Mouse (Mus musculus) lung, postnatal 4 days (tissue): ENCODE measurements around the gene Paqr3.

Source experiments
- DNase-seq, 2 experiments: peaks; one replicate each; pipeline ENCODE4 v3.0.0; 2021

The Paqr3 gene

DNA sequence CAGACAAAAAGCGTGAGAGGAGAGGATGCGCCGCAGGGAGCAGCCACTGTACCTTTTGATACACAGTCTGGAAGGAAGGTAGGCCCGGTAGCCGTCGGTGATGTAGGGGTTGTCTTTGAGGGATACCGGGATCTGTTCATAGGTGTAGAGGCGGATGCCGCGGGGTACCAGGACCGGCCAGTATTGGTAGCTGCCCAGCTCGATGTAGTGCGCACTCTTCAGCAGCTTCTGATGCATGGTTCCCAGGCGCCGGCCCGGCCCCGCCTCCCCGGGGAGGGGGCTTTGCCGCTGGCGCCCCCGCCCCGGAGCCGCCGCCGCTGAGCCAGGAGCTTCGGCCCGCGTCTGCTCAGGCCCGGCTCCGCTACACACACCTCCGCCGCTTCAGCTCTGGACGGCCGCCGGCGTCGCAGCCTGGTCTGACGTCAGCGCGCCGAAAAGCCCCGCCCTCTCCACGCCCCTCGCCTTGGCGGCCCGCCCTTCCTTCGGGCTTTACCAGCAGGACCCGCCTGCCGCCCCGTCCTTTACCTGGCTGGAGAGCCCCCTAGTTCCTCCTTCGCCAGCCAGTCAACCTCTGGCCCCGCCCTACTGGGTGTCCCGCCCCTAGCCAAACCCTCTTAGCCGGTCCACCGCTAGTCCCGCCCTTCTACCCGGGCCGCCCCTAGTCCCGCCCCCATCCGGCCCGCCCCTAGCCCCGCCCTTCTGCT, at the start of gene Paqr3:
TSS of gene Paqr3 (minus strand) at position 390 of the 704 bp plus-strand sequence.
- peak; percentile 98 for DNase-seq

DNA sequence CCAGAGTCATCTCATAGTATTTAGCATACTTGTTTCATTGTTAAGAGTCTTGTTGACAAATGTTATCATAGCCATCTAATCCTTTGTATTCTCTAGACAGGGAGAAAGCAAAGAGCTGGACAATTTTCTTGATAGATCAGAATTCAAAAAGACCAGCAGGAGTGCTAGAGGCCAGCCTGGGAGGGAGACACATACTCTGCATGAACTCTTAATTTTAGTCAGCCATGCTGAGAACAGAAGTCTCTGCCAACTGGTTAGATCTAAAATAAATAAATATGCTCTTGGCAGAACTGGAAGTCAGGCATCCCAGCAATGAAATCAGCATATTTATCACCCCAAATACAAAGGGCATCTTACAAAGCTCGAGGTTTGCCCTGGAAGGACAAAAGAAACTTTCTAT, 43.3 kb upstream of the Paqr3 start:
- DNase-seq: no peak

DNA sequence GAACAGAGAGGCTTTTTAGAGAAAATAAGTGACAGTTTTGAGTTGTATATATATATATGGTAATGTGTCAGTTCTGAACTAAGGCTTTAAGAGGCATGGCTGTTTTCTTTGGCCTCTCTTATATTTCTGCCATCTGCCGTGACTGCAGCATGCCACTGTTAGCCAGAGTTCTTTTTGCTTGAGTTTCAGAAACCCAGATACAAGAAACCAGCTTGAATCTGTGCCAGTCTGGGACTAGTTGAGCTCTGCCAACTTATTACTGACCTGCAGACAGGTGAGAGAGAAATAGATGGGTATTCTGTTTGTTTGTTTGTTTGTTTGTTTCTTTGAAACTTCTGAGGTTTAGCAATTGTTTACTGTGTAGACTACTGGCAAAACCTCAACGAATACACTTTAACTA, 23.9 kb upstream of the Paqr3 start:
- no peak for DNase-seq

DNA sequence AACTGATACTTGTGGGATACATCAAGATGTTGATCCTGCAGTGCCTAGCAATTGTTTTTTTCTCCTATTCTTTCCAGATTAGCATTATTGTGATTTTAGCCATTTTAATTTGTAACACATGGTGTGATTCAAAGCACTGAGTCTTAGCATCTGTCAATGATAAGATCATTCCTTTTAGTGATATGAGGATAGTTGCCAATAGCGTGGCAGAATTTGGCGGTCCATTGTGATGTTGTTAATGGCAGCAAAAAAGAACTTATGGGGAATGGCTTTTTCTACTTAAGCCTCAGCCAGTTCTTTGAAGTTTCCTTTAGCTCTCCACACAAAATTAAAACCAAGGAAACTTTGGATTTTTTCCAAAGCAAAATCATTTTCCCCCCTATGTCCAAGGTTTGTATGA, 18.2 kb upstream of the Paqr3 start:
- no peak for DNase-seq

DNA sequence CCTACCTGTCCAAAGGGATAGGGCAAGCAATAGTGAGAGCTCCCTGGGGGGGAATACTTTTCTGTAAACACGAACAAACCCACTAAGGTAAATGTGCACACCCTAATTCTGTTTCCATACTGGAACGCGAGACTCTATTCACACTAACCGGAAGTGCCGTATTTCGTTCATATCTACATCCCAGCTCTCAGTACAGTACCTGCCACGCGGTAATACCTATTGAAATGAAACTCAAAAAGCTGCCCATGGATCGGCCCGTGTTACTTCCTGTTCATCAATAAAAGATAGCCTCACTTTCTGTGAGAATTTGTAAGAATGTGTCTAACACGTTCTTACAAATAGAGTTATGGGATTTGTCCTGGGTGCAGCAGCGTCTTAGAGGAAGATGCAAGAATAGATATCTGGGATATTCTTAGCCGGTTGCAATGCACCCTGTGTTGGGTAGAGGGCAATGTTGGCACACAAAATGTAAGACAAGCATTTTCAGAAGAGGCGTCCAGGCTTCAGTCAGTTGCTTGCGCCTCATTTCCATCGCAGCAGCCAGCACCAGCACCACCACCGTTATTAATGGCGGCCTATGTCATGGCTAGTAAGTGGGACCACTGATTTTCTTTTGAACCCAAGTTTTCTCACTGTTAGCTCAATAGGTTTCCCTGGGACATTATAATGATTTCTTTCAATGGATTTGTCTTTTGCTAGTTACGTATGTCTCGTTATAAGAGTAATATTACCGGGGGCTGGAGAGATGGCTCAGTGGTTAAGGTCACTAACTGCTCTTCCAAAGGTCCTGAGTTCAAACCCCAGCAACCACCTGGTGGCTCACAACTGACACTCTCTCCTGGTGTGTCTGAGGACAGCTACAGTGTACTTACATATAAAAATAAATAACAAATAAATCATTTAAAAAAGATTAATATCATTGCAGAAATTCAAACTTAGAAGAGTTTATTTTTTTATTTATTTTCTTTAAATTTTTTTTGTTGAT, 17.1 kb upstream of the Paqr3 start:
- peak; percentile 36 to 61 for DNase-seq

DNA sequence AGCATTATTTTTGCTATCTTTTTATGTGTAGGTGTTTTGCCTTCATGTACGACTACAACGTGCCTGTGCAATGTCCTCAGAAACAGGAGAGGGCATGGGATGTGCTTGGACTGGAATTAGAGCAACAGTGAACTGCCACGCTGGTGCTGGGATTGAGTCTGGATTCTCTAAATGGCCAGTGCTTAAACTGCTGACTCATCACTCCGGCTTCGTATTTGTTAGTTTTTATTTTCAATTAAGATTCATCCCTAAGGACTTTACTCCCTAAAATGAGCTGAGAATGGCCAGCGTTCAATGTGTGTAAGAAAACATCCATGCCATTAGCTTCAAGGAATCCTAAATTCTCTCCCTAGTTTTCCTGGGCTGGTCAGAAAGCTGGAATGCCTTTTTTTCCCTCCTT, 15.9 kb upstream of the Paqr3 start:
- DNase-seq: no peak

DNA sequence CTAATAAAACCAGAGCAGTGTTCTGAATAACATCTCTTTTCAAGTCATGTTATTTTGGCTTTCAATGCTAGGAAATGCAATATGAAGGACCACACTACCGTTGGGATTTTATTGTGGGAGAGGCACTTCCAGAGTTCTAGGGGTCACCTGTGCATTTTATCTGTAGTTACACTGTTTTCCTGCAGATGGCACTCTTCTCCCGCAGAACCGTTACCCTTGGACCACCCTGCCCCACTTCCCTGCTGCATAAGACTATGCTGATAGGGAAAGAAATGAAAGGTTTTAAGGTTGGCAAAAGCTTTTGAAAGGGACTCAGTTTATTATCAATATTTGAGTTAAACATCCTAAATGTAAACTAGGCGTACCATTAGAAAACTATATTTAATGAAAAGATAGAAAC, 14.6 kb upstream of the Paqr3 start:
- DNase-seq: peak in 1 of 2 experiments; percentile 59

DNA sequence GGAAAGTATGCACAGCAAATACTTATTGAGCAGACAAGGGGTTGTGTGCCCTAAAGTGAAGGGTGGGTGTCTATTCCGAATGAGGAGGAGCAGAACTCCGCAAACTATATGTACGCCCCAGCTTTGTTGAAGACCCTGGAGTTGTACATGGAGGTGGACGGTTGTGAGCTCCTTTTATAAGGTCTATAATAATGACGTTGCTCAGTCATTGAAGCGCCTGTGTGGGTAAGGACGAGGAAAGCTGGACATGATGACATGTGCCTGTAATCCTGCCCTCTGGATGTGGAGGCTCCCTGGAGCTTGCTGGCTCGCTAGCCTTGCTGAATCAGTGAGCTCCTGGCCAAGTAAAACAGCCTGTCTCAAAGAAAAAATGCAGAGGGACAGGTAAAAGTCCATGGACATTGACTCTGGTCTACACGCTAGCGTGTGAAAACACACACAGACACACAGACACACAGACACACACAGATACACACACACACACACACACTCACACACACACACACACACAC, 14.1 kb upstream of the Paqr3 start:
- no peak for DNase-seq

DNA sequence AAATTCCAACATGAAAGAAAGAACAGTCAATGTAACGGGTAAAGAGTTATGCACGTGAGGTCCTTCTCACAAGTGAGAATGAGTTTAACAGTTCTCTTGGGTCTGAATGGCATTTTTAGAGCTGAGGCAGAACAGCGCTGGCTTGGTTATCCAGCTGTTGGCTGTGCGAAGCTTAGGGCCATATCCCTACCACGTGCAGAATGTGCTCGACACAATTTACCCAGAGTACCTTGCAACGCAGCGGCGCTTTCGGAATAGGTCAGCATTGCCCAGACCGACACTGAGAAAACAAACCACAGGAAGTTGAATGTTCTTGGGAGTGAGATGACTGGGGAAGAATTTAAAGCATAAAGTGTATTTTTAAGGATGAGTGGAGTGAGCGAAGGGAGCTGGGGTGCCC, 13.6 kb upstream of the Paqr3 start:
- DNase-seq: no peak

DNA sequence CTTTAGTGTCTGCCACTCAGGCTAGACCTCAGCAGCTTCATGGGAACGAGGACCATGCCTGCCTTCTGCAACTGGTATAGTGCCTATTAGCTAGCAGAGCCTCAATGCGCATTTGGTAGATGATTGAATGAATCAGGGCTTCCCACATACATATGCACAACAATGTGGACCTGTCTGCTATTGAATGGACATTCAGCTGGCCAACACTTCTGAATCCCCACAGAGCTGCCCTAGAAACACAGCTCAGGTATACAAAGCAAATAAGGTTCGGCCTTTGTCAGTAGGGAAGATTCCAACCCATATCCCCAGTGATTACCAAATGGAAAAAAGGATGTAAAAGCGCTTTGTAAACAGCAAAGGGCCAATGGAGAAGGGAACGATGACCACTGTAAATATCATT, 699 bp downstream of the Paqr3 start:
- no peak for DNase-seq

DNA sequence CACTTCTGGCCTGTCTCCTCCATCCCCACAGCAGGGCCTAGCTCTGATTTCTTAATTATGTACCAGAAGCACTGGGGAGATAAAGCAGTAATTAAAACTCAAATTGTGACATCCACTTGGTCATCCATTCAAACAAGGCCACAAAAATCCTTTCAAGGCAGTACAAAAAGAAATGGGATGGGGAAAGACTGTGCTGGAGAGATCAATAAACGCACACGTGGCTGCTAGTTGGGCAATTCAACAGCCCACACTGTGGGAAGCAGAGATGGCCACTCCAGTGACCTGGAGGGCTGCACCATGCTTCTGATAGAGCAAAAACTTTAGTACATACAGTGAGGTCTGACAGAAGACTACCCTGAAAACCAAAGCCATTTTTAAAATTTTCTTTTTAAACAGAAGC, 1.3 kb downstream of the Paqr3 start:
- no peak for DNase-seq

DNA sequence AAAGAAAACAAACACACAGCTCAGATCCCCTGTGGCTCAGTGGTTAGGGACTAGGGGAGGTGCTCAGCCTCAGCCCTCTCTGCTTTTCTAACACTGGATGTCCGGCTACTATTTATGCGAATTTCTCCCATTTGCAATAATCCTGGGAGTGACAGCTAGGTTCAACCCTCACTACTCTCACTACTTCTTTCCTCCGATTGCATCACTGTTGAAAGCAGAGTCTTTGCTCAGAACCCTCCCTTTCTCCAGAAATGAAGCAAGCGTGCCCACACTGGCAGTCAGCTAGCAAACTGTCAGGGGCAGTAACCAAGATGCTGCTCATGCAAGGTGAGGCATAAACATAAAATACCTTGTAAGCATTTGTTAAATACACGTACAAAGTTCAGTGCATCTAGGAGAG, 3.1 kb downstream of the Paqr3 start:
- no peak for DNase-seq

DNA sequence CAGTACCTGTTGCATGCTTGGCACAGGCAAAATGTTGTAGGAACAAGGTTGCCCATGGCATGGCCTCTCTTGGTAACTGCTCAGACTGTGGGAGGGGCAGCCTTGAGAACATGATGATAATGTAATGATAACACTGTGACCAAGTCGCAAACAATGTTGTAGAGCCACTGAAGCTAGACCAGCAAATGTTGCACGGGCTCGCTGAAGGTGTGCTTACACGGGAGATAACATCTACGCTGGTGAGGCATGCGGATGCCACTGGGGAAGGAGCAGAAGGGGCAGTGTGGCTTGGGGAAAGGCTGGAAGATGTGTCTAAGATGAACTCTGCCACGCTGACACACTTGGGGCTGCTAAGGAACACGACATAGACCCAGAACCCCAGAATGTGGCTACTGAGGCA, 11.4 kb downstream of the Paqr3 start:
- no peak for DNase-seq

DNA sequence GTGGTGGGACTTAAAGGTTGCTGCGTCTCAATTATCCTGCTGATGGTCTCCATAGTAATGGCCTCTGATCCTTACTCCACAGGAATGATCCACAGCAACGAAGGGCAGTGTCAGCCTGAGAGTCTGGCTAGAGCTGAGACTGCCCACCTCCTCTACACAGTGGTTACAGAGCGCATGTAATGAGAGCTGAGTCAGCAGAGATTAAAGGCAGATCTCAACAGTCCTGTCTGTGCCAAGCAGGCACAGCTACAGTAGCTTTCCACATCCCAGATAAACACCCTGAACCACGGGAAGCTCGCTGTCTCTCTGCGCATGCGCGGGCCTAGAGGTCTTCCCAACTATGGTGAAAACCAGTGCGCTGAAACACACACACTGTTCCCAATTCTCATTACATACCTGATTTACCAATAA, 13.8 kb downstream of the Paqr3 start:
- DNase-seq: no peak

DNA sequence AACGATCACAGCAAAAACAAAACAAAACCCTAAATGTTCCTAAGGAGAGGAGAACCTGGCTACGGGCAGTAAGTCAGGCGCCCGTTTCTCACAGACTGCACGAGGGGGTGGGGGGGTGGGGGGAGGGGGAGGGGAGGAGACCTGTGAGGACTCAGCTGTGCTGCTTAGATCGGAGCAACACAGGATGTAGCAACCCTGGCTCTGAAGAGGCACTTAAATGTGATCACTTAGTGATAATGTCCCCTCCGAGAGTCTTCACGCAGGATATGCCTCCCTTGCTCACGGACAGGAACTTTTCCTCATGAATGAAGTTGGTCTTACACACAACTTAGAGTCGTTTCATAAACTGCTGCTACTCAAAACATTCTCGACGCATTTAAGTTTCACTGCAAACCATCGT, 16.1 kb downstream of the Paqr3 start:
- no peak for DNase-seq

DNA sequence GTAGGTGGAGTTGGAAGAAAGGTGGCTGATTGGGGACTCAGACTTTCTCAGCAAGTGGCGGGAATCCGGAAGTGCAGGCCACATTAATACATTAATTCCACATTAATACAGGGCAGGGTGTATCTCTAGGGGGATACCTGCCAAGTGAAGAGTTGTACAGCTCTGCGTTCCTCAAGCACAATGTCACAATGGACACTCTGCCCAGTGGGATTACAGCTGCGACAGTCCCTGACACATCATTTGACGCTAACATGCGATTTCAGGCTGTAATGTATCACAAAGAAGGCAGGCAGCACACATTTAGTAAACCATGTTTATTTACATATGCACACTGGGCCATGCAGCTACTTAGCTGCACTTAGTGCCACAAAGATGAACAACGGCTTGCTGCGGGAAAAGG, 18.4 kb downstream of the Paqr3 start:
- no peak for DNase-seq

DNA sequence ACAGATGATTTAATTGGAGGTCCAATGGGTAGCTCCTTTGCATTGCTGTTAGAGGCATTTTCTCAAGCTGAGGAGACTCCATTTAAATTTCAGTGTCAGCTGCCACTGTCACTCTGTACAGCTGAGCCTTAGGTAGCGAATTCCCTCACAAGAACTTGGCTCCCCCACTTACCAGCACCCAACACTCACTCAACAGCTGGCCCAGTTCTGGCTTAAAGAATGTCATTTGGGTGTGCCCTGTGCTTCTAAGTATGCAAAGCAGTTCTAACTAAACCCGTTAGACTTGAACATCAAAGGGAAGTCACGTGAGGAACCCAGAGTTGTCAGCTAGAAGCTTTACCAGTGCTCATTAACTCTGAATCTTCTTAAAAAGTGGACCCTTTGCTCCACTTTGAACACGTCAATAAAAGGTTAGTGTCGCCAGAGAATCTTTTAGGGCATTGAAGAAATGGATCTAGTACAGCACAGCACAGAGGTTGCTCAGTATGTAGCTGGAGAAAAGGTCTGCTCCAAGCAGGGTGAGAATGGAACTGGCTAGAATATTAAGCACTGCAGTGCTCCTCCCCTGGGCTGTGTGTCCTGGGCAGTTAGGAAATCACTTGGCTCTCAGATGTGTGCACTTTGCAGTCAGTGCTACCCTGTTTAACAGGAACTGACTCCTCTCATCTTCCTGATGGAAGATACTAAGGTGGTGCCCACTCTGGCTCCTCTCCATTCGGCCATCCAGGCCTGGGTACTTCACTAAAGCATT, 21.2 kb downstream of the Paqr3 start:
- DNase-seq: peak; percentile 36 to 44

DNA sequence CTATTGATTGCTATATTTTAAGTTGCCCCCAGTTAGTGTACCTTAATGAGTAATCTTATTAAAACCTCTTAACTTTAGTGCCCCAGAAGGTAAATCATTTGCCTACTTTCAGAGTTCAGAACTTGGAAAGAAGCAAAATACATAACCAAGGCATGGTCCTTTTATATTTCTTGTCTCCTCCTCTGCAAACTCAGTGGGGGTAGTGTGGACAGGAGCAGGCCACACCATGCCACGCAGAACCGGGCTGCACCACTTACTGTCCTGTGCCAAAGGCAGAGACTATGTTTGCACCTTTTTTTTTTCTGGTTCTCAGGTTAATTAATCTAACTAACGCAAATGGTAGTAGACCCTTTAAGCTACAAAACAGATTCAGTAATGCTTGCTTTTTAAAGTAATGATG, 22.0 kb downstream of the Paqr3 start:
- no peak for DNase-seq

DNA sequence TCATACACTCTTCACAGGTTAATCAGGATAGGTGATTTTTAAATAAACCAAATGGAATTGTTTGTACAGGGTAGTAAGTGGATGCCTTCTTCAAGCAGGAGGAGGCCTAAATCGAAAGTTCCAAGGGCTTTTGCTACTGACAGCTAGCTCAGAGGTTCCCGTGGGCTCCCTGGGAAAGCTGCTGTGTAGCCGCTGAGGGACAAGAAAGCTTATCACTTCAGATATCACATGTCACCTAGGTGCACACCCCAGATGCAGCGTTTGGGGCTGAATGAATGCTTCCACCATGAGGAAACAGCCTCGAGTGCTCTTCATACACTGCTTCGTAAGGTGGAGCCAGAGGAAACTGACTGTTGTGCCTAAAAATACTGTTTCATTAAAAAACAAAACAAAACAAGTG, 23.2 kb downstream of the Paqr3 start:
- DNase-seq: no peak

DNA sequence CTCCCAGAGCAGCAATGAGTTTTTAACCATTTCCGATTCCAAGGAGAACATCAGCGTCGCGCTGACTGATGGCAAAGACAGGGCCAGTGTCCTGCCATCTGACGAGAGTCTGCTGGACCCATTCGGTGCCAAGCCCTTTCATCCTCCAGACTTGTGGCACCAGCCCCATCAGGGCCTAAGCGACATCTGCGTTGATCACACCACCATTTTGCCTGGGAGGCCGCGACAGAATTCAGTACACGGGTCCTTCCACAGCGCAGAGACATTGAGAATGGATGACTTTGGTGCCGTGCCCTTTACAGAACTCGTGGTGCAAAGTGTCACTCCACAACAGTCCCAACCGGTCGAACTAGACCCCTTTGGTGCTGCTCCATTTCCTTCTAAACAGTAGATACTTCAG, 23.6 kb downstream of the Paqr3 start:
- no peak for DNase-seq

DNA sequence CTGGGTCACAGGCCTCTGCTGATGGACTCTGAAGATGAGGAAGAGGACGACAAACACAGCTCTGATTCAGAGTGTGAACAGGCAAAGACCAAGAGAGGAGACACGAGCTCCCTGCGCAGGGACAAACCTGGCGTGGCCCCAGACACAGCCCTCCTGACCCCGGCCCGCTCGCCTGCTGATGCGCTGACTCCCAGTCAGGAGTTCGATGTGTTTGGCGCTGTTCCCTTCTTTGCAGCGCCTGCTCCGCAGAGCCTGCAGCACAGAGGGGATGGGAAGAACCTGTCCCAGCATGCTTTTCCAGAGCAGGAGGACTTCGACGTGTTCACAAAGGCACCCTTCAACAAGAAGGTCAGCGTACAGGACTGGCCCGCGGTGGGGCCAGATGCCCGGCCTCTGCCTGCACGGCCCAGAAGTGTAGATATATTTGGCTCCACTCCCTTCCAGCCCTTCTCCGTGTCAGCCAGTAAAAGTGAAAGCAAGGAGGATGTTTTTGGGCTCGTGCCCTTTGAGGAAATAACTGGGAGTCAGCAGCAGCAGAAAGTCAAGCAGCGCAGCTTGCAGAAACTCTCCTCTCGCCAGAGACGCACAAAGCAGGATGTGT, 24.3 kb downstream of the Paqr3 start:
- DNase-seq: peak; percentile 27 to 52

DNA sequence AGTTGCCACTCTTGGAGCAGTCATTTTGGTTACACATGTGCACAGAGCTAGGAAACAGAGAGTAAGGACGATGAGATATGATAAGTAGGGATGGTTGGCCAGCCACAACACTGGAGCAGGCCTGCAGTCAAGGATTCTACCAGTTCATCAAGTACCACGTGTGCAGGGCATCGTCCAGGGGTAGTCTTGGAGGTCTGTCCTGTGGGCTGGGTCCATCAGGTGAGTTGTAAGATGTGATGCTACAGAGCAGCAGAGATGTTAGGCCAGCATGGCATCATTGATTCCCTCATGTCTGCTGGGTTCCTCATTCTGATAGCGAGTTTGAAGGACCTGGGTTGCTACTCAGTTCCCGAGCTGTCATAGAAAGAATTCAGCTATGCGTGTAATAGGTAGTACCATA, 26.3 kb downstream of the Paqr3 start:
- no peak for DNase-seq

DNA sequence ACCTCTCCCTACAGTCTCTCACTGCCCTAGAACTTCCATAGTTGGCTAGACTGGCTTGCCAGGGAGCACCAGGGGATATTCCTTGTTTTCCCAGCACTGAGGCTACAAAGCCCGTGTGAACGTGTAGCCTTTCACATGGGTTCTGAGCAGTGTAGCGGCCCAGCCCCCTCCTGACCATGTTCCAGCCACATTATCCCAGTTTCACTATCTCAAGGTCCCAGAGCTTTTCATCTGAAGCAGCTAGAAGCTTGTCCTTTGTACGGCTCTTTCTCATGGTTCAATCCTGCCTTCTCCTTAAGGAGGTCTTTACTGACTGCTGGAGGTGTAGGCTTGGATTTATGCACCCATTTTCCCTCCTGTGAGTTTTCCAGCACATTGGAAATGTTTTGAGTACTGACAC, 26.9 kb downstream of the Paqr3 start:
- no peak for DNase-seq
